Mouse (Mus musculus) heart, embryonic 10.5 days (tissue): Measurements from ENCODE around the gene Tada2b. TPM values are rescaled to one million over a fixed set of nuclear protein-coding genes. Genes with fewer than 3 reads are reported as not detected.

Source experiments
- DNase-seq: peaks from one replicate; pipeline ENCODE4 v3.0.0-alpha.2; 2017; ENCODE audit warnings: low spot score
- H3K27ac ChIP-seq: fragments of 300-500 bp; sonication (generic); 2 replicates; pipeline ENCODE4 v1.5.1; 2016; ENCODE audit warnings: mild to moderate bottlenecking
- H3K27me3 ChIP-seq: fragments of 300-500 bp; sonication (generic); 2 replicates; pipeline ENCODE4 v1.6.1; 2016; ENCODE audit warnings: mild to moderate bottlenecking; ENCODE audit not compliant: poor library complexity, insufficient read depth, severe bottlenecking
- H3K36me3 ChIP-seq: fragments of 300-500 bp; sonication (generic); 2 replicates; pipeline ENCODE4 v1.6.1; 2016; ENCODE audit warnings: mild to moderate bottlenecking, moderate library complexity
- H3K4me1 ChIP-seq: fragments of 300-500 bp; sonication (generic); 2 replicates; pipeline ENCODE4 v1.6.1; 2016; ENCODE audit warnings: mild to moderate bottlenecking
- H3K4me3 ChIP-seq: fragments of 300-500 bp; sonication (generic); 2 replicates; pipeline ENCODE4 v1.5.1; 2016; ENCODE audit warnings: mild to moderate bottlenecking, moderate library complexity
- H3K9me3 ChIP-seq: fragments of 300-500 bp; sonication (generic); 2 replicates; pipeline ENCODE4 v1.6.1; 2016; ENCODE audit warnings: mild to moderate bottlenecking, moderate library complexity
- WGBS: fragments of 180-500 bp; shearing (Covaris S2); methylation state at CpG from one replicate; pipeline ENCODE4 v1.1.7; 2016; 5-methylcytosine and 5-hydroxymethylcytosine counted together
- polyA plus RNA-seq: library from polyadenylated mRNA; unstranded; fragments of >200 nt; fragmentation: Nextera tagmentation; extraction: Ambion mirVana; gene quantifications from 2 replicates; pipeline ENCODE4 v1.2.1, GENCODE M21; 2016

Gene Tada2b
- polyA plus RNA-seq, 1 experiment from 2014 or later: 1.2 TPM

DNA sequence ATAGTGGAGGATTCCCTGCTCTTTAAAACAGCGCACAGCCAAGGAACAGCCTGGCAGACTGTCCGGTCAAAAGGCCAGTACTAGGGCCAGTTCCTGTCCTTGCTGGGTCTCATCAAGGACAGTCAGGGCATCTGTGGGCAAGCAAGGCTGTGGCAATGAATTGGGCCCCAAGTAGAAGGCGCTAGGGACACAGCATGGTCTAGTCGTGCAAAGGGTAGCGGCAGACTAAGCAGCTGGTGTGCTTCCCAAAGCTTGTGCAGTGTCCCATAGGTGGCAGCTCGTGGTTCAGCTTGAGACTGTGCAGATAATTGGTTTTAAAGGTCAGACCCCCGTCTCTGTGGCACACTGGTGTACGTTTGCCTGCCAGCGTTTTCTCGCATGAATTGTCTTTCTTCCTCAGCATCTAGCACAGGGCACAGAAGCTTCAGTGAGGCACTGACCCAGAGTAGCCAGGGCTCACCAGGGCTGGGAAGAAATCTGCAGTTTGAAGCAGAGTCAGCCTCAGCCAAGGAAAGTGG is 32.2 kb downstream of the Tada2b start:
- no peaks in the 10 kb centered on the region for H3K36me3 ChIP-seq
- no peaks in the 10 kb centered on the region for H3K9me3 ChIP-seq
- no peak for DNase-seq
- WGBS: 78% methylated on average over 10 of the region's 10 CpGs
- no peak overlapping the region for H3K4me3 ChIP-seq
- peaks cover 32% of the 10 kb centered on the region for H3K4me1 ChIP-seq
- peaks cover 16% of the 10 kb centered on the region; the same call in 1 of the 2 replicates for H3K27me3 ChIP-seq
- H3K27ac ChIP-seq: no peak overlapping the region

DNA sequence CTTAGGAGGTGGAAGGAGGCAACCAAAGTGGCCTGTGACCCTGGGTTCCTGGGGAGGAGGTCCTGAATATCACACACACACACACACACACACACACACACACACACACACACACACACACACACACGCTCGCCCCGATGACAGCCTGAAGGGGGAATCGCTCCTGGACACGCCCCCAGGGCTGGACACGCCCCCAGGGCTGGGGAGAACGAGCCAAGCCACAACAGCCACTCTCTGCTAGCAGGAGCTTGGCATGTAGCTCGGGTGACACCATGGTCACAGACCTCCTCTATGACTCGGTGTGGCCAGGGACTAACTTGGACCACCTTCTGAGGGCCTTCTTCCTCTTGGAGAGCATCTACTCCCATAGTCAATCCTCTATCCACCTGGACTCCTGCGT is 33.0 kb downstream of the Tada2b start:
- no peaks in the 10 kb centered on the region for H3K9me3 ChIP-seq
- WGBS: 28% methylated on average over 10 of the region's 10 CpGs
- no peak overlapping the region for H3K27ac ChIP-seq
- H3K4me3 ChIP-seq: no peak overlapping the region
- no peaks in the 10 kb centered on the region for H3K36me3 ChIP-seq
- peaks cover 32% of the 10 kb centered on the region for H3K4me1 ChIP-seq
- DNase-seq: no peak
- peaks cover 18% of the 10 kb centered on the region for H3K27me3 ChIP-seq

DNA sequence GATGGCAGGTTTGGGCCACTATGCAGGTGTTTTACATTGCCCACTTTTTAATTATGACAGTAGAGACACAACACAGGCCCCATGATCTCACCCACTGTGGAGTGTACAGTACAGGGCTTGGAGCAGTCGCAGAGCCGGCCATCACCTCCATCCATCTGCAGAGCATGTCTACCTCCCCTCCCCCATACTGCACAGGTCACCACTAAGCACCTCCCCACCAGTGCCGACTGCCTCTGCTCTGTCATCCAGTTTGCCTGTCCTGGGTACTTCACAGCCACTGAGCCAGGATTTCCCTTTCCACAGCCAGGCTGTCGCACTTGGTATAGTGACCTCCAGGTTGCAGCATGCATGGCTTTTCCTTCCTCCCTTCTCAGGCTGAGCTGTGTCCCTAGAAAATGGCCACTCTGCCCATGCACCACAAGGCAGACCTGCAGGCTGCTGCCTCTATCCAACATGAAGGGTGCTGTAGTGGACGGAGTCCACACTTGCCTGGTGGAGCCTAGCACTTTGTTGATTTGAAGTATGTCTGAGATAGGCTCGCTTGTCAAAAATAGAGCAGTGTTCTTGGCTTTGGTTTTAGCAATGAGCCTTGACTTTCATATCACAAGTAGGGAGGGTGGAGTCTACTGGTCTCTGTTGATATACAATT is 34.3 kb downstream of the Tada2b start:
- Histone ChIP-seq H3K36me3 (no peaks in the 10 kb centered on the region), H3K27me3 (peaks cover 31% of the 10 kb centered on the region), H3K27ac (no peak overlapping the region), H3K4me3 (no peak overlapping the region), H3K9me3 (no peaks in the 10 kb centered on the region), H3K4me1 (peaks cover 35% of the 10 kb centered on the region)
- WGBS: 48% methylated on average over 6 of the region's 6 CpGs
- no peak for DNase-seq

DNA sequence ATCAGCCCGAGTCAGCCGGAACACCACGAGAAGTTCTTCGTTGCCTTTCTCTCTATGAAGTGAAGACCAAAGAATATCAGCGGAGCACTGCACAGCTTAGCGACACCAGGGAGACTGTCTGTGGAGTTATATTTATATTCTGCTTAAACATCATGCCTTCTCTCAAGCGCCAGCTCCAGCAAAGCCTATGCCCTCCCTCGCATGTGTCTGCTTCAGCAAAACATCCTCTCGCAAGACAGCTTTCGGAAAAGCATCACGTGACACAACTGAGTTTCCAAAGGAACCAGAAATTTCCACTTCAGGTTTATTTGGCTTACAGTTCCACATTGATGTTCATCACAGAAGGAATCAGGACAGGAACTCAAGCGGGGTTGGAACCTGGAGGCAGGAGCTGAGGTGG is 36.2 kb downstream of the Tada2b start:
- no peak for DNase-seq
- Histone ChIP-seq H3K4me3 (no peak overlapping the region), H3K27ac (no peak overlapping the region), H3K27me3 (peaks cover 41% of the 10 kb centered on the region), H3K36me3 (no peaks in the 10 kb centered on the region), H3K9me3 (no peaks in the 10 kb centered on the region), H3K4me1 (peaks cover 35% of the 10 kb centered on the region)
- 90% methylated on average over 12 of the region's 12 CpGs for WGBS

DNA sequence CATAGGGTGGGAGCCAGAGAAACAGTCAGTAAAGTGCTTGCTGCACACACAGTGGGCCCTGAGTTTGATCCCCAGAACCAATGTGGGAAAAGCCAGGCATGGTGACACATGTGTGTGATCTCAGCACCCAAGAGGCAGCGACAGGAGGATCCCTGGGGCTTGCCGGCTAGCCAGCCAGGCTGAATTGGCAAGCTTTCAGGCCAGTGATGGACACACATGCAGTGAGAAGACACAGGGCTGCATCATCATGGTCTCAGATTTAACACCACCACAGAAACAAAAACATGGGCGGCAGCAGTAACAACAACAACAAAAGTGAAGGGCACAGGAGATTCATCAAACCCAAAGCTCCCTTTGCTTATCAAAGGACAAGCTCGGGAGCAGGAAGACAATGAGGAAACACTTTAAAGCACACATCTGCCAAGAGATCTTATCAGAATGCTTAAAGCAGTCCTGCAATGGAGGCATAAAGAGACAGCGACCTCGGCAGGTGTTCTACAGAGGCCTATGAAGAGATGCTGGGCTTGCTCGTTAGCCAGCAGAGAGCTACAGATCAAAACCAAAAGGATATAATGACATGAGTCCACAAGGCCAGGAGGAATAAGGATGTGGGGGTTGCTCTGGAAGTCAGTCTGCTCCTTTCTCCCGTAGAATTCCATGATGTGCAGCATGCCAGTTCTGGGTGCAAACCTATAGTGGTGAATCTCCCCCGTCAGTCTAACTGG is 37.8 kb downstream of the Tada2b start:
- Histone ChIP-seq H3K36me3 (no peaks in the 10 kb centered on the region), H3K4me1 (peaks cover 29% of the 10 kb centered on the region), H3K4me3 (no peak overlapping the region), H3K27ac (no peak overlapping the region), H3K9me3 (no peaks in the 10 kb centered on the region), H3K27me3 (peaks cover 46% of the 10 kb centered on the region)
- DNase-seq: no peak
- 26% methylated on average over 9 of the region's 9 CpGs for WGBS

DNA sequence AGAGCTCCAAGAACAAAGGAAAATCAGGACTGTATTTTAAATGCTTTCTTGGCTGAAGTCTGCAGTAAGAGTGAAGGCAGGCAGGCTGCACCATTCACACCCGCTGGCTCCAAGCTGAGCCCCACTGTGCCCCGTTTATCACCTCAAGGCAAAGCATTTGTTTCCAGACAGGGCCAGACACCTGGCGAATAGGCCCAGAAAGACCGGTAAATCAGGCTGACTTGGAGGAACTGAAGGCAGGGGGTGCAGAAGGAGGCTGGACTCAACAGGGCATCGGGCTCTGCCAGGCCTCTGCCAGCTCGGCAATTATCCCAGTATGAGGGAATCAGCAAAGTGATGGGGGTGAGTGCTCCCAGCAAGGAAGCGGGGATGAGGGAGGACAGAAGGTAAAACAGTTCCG is 39.1 kb downstream of the Tada2b start:
- Histone ChIP-seq H3K4me3 (no peak overlapping the region), H3K27ac (no peak overlapping the region), H3K27me3 (peaks cover 51% of the 10 kb centered on the region), H3K9me3 (no peaks in the 10 kb centered on the region), H3K4me1 (peaks cover 16% of the 10 kb centered on the region), H3K36me3 (no peaks in the 10 kb centered on the region)
- 18% methylated on average over 8 of the region's 8 CpGs for WGBS
- no peak for DNase-seq

DNA sequence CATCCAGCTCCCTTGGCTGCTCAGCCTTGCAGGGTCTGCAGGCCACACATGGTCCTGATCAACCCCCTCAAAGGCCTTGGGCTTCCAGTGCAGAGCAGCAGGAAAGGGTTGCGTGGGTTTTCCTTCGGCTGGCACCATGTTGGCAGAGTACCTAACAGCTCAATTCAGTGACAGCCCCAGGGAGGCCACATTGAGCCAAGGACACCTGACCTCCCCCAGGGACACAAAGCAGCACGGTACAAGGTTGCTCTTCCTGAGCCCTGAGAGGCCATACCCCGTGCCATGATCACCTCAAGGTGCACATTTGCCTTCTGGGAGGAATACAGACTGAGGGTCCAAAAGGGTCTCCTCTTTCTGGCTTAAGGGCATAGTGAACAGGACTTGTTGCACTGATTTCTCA is 39.5 kb downstream of the Tada2b start:
- Histone ChIP-seq H3K27me3 (peaks cover 51% of the 10 kb centered on the region), H3K4me1 (peaks cover 12% of the 10 kb centered on the region)
- WGBS: 42% methylated on average over 4 of the region's 4 CpGs

DNA sequence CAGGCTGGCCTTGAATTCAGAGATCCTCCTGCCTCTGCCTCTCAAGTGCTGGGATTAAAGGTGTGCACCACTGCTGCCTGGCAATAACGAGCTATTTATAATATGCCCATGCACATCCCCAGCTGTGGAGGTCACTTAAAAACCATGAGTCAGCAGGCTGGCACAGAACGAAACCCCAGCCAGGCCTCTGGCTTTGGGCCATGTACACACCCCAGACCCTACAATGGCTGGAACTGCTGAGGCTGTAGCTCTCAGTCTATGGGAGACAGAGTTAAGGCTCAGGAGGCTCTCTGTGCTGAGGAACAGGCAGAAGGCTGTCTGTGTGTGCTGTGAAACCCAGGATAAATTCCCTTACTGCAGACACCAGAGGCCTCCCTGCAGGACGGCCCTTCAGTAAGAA is 43.3 kb downstream of the Tada2b start:
- H3K4me1 ChIP-seq: 0 out of 2 replicates have a peak, but pooled peaks cover 3% of the 10 kb centered on the region
- no peak for DNase-seq
- no peak overlapping the region for H3K27ac ChIP-seq
- WGBS: 72% methylated on average over 3 of the region's 3 CpGs
- no peaks in the 10 kb centered on the region for H3K36me3 ChIP-seq
- H3K27me3 ChIP-seq: peaks cover 39% of the 10 kb centered on the region
- H3K9me3 ChIP-seq: no peaks in the 10 kb centered on the region
- no peak overlapping the region for H3K4me3 ChIP-seq

More for the DNA sequence above, 39.5 kb downstream of the Tada2b start:
- Histone ChIP-seq H3K36me3 (no peaks in the 10 kb centered on the region), H3K9me3 (no peaks in the 10 kb centered on the region), H3K27ac (no peak overlapping the region), H3K4me3 (no peak overlapping the region)
- no peak for DNase-seq

DNA sequence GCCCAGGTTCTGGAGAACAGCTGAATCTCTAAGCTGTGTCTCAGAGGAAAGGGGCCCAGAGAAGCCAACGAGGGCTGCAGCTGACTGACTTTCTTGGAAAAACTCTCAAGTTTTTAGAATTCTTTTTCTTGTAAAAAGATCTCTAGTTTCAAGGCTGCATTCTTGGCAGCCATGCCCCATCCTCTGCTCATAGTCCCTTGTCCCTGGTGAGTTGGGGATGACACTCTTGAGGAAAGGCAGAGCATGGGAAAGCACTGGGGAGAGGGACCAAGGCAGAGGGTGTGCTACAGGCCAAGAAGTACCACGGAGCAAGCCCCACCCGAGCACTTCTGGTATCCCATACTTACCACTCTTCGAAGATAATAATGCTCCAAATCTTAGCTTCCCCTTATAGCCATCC is 47.2 kb downstream of the Tada2b start:
- peaks cover 19% of the 10 kb centered on the region; the same call in 1 of the 2 replicates for H3K27me3 ChIP-seq
- no peak overlapping the region for H3K4me3 ChIP-seq
- 65% methylated on average over 4 of the region's 4 CpGs for WGBS
- no peak for DNase-seq
- no peaks in the 10 kb centered on the region for H3K9me3 ChIP-seq
- no peak overlapping the region for H3K27ac ChIP-seq
- H3K36me3 ChIP-seq: no peaks in the 10 kb centered on the region
- H3K4me1 ChIP-seq: 0 out of 2 replicates have a peak, but pooled peaks cover 2% of the 10 kb centered on the region

DNA sequence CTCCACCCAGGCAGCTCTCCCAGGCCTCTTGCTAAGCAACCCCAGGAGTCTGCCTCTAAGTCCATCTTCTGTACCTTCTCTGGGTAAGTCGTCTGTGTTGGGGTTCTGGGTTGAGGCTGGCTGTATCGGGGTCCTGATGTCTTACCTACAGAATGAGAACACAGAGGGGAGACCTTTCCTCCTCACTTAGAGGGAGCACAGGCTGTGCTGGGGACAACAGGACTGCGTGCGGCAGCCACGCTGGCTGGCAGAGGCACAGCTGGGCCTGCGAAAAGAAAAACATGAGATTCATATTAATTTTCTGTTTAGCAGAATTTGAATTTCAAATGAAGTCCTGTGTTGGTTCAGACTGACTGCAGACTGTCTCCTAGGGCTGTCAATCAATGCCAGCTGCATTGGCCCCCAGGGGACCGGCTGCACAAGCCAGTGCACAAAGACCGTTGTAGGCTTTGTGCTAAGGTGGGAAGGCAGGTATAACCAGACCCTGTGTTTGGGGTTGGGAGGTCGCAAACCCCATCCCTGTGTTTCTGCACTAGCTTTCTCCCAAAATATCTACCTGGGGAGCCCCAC is 49.6 kb downstream of the Tada2b start:
- Histone ChIP-seq H3K27ac (no peak overlapping the region), H3K27me3 (peaks cover 10% of the 10 kb centered on the region; the same call in 1 of the 2 replicates), H3K4me1 (0 out of 2 replicates have a peak, but pooled peaks cover 2% of the 10 kb centered on the region), H3K9me3 (no peaks in the 10 kb centered on the region), H3K4me3 (no peak overlapping the region), H3K36me3 (no peaks in the 10 kb centered on the region)
- WGBS: 68% methylated on average over 9 of the region's 9 CpGs
- DNase-seq: no peak

DNA sequence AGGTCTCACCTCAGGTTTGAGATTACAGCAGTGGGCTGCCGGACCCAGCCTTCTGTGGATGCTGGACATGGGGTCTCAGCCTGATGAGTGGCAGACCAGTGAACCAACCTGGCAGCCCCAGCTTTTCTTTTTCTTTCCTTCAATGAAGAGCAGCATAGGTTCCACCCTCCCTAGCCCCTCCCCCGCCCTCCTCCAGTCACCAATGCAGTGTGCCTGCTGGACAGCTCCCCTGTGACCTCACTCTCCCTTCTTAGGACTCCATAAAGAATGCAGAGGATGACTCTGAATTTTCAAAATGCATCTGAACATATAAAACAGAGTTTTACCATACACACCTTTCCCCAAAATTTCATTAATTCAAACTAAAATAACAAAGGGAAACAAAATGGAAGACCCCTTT is 52.4 kb downstream of the Tada2b start:
- 45% methylated on average over 2 of the region's 2 CpGs for WGBS
- H3K4me1 ChIP-seq: peaks cover 9% of the 10 kb centered on the region; the same call in 1 of the 2 replicates
- H3K9me3 ChIP-seq: no peaks in the 10 kb centered on the region
- H3K27me3 ChIP-seq: peaks cover 16% of the 10 kb centered on the region; the same call in 1 of the 2 replicates
- no peaks in the 10 kb centered on the region for H3K36me3 ChIP-seq
- H3K4me3 ChIP-seq: no peak overlapping the region
- no peak for DNase-seq
- H3K27ac ChIP-seq: no peak overlapping the region

DNA sequence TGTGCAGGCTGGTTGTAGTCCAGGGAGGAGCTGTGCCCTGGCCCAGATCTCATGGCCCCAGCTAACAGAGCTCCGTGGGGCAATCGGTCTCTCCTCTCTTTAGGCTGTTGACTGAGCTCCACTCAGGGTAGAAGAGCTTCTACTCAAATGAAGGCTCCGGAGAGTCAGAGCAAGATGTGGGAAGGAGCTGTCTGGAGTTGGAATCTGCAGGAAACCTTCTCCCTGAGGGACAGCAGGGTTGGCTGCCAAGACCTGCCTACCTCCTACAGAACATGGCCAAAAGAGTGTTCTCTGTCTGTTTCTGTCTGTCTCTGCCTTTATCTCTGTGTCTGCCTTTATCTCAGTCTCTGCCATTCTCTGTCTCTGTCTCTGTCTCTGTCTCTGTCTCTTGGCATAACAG is 54.5 kb downstream of the Tada2b start:
- H3K9me3 ChIP-seq: no peaks in the 10 kb centered on the region
- H3K4me3 ChIP-seq: no peak overlapping the region
- H3K27me3 ChIP-seq: peaks cover 13% of the 10 kb centered on the region; the same call in 1 of the 2 replicates
- 72% methylated on average over 3 of the region's 3 CpGs for WGBS
- H3K27ac ChIP-seq: no peak overlapping the region
- no peaks in the 10 kb centered on the region for H3K36me3 ChIP-seq
- H3K4me1 ChIP-seq: peaks cover 8% of the 10 kb centered on the region; the same call in 1 of the 2 replicates
- DNase-seq: no peak

DNA sequence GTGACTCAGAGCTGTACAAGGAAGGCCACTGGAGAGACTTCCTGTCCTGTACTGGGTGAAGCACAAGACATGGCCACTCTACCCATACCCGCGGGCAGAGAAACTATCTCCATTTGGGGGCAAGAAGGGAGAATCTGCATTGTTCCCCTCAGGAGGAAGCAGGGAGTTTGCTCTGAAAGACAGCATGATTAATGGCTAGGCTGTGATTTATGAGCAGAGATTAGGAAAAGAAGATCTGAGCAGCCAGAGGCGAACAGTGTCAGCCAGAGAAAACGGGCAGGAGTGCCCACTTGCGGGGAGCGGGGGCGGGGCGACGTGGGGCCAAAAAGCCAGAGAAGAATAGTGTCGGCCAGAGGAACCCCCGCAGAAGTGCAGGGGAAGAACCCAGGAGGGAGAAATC is 56.3 kb downstream of the Tada2b start:
- no peak overlapping the region for H3K4me3 ChIP-seq
- 50% methylated on average over 11 of the region's 11 CpGs for WGBS
- no peak for DNase-seq
- no peak overlapping the region for H3K27ac ChIP-seq
- no peaks in the 10 kb centered on the region for H3K36me3 ChIP-seq
- H3K4me1 ChIP-seq: peaks cover 7% of the 10 kb centered on the region; the same call in 1 of the 2 replicates
- H3K9me3 ChIP-seq: no peaks in the 10 kb centered on the region
- H3K27me3 ChIP-seq: peaks cover 8% of the 10 kb centered on the region; the same call in 1 of the 2 replicates
